Mouse (Mus musculus): Measurements from ENCODE around the gene Mt2.
"Not testable (repeated sequence)": the region's sequence is repeated elsewhere in the genome, so short reads cannot be mapped to it uniquely, and the experiment has no call there.

The Mt2 gene

DNA sequence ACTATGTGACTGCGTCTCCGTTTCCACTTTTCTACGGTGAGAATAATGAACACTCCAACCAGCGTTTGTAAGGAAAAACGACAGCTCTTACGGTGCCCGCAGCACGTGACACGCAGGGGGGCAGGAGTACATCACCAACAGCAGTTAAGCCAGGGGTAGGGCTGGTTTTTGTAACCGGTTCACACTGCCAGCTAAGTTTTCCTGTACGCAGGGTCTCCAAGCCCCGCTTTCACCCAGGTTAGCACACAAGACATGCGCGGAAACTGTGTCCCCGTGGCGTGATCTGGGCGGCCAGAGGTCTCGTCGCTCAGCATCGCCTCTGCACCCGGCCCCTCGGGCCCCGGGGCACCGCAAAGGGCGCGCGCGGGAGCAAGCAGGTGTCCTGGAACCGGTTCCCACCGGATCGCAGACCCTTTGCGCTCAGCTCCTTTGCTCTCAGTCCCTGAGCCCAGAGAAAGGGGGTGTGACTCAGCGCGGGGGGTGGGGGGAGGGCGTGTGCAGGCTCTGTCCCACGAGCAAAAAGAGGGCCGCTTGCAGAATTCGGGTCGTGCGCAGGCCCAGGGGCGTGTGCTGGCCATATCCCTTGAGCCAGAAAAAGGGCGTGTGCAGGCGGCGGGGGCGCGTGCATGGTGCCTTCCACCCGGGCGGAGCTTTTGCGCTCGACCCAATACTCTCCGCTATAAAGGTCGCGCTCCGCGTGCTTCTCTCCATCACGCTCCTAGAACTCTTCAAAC is at the start of gene Mt2:
Gene Mt2, plus strand, starts transcription at position 590 of the 734 bp plus-strand sequence.
- peak; percentile 56 to 67 for DNase-seq

DNA sequence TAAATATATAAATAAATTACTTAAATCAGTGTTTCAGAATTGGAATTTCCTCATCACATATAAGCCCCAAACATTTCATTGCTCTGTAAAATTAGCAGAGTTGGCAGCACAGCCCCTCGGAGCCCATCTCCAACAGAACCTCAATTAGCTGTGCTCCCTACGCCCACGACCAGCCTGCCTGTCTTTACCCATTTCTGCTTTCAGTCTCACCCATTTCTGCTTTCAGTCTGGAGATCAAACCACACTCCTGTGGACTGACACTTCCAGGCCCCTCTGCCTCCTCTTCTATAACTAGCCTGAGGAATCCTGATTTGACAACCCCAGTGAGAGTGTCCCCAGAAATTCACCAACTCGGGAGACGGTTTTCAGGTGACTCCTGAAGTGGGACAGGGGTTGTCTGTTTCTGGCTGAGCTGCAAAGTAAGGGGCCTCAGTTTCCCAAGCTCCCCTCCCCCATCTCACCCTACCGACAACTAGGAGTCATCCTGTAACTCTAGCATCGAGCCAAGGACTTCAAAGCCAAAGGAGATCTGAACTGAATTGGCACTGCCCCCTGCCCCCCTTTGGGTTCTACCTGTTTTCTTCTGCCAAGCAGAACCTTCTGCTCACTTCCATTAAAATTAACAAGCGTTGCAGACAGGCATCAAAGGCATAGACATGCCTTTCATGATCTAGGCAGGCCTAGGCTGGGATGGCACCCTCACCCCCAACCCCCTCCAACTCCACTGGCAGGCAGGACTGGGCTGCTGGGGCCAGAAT is 49.6 kb upstream of the Mt2 start:
- DNase-seq, result no peak

- no peak for DNase-seq
Observed at GRCm38 (mm10) chr8:94127711-94128110, 44.8 kb upstream of the Mt2 start.

DNA sequence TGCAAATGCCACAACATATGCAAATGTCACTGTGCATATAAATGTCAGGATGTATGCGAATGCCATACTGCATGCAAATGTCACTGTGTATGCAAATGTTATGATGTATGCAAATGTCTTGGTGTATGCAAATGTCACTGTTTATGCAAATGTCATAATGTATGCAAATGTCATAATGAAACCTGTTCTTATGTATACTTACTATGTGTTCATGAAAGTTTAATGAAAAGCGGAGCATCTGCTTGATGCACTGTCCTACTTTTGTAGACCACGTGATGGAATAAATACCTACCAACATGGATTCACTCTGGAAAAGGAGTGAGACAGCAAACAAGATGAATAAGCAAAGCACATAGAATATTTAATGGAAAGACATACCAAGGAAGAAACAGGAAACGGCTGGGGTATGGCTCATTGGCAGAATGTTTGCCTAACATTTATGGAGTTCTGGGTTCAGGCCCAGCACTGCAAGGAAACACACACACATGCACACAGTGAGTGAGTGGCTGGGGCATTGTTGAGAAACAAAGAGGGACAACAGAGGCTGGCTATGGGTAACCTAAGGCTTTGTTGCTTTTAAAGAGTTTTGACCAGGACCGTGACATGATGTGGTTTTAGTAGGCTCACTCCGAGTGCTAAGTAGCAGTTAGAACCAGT is 43.2 kb upstream of the Mt2 start:
- DNase-seq, result no peak

- DNase-seq, result no peak
Observed at GRCm38 (mm10) chr8:94130126-94130525, 42.3 kb upstream of the Mt2 start.

DNA sequence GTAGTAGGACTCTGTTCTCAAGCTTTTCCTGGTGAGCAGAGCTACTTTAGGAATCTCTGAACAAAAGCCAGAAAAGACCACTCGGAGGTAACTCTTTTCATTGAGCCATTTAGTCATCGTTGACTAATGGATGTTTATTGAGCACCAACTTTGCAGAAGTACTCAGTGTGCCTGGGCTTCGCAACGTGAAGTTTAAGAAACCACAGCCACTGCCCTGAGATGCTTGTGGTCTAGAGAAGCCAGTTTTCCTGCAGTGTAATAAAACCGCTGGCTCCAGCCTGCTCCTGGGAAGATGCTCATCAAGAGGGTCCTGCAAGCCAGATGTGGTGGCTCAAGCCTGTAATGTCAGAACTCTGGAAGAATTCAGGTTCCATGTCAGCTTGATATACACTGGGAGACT is 40.4 kb upstream of the Mt2 start:
- no peak for DNase-seq

DNA sequence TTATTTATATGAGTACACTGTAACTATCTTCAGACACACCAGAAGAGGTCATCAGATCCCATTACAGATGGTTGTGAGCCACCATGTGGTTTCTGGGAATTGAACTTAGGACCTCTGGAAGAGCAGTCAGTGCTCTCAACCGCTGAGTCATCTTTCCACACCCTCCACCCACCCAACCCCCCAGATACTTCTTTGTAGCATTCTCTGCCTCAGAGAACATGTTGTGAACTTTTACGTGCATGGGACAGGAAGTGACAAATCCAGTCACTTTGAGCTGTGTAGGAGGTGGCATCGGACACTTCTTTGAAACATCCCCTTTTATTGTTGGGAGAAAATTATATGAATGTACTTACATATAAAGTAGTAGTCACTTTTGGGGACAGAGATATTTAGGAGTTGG is 37.9 kb upstream of the Mt2 start:
- DNase-seq, result not testable (repeated sequence)

DNA sequence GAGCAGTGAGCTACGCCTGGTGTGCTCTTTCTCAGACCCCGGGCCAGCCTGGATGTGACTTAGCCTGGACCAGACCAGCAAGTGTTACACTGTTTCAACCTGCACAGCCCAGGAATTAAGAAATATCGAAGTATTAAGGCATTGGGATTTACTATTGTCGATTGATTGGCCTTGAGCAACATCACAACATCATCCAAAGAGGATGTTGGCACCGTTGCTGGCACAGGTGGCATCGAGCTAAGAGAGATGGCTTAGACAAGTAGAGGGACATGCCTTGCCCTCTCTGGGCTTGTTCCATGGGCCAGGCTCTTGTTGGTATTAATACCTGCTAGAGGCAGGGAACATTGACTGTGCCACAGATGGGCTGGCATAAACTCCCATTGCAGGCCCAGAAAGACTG is 36.9 kb upstream of the Mt2 start:
- no peak for DNase-seq

DNA sequence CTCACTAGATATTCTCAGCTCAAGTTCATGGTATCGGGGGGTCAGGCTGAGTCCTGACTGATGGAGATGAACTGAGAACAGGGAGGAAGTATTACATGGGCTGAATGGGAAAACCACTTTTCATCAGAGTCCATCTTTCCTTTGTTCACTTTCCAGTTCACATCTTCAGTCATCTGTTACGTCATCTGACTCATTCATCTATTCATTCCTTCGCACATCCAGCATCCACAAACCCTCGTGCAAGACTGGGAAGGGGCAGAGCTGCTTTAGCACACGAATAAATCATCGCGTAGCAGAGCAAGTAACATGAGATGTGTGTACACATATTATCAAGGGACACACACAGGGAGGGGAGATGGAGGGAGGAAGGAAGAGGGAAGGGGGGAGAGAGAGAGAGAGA is 36.3 kb upstream of the Mt2 start:
- no peak for DNase-seq

DNA sequence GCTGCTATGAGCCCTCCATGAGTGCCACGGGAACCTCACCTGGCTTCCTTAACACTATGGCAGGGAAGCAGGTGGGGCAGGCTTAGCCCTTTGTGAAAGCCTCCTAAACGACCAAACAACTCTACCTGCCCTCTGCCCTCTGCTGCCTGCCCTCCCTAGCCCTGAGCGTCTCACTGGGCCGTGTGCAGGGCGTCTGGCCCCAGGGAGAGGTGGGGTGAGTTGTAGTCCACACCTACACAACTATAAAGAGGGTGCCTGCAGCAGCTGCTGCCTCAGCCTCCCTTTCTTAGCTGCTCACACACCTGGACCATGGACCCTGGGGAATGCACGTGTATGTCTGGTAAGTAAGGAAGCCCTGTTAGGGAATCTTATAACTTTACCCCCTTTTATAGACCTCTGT is 35.5 kb upstream of the Mt2 start, which contains the start of gene Mt4:
Gene Mt4, plus strand, starts transcription at position 265 of the 400 bp plus-strand sequence.
- DNase-seq, result no peak

DNA sequence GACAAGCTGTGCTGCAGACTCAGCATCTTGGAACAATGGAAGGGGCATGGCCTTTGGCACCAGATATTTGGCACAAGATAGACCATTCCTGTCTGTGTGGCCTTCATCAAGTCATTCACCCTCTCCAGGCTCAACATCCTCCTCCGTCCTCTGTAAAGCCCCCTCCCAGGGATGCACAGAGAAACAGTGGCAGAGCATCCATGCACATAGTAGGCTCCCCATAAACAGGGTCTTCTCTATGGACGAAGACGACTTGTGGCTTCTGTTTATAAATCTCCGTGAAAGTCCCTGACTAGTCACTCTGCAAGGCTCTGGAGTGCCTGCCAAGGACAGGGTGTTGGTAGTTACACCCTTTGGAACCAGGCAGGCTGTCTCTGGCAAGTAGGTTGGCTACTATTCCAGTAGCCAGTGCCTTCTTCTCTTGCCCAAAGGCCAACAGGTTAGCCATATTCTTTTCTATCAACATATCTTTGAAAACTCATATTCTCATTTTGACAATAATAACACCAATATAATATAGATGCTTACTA is 32.1 kb upstream of the Mt2 start:
- DNase-seq, result no peak

GRCm38 (mm10) chr8:94148236-94148635 is 24.2 kb upstream of the Mt2 start:
- no peak for DNase-seq

DNA sequence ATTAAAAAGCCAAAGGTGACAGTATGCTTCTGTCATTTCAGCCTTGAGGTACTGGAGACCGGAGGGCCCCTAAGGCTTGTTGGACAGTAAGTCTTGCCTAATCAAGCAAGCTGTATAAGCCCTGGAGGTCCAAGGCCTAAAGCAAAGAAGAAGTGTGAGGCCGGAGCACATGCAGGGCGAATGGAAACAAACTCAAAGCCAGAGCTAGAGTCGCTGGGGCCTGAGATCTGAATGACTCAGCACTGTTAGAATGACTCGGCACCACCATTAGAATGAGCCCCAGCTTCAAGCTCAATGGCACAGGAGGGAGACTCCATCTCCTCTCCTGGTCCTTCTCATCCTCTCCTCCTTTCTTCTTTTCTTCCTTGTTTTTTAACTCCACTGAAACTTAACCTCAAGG is 21.5 kb upstream of the Mt2 start:
- DNase-seq, result no peak

- peak; percentile 92 to 94 for DNase-seq
Observed at GRCm38 (mm10) chr8:94152513-94153300, 19.8 kb upstream of the Mt2 start, which contains the start of gene Mt3. Mt3 (plus strand) TSS chr8:94152607.

GRCm38 (mm10) chr8:94153451-94153850 is 19.0 kb upstream of the Mt2 start:
- DNase-seq, result peak; percentile 56 to 65

- no peak for DNase-seq
Observed at GRCm38 (mm10) chr8:94154537-94154936, 17.9 kb upstream of the Mt2 start.

GRCm38 (mm10) chr8:94156092-94156491 is 16.4 kb upstream of the Mt2 start:
- no peak for DNase-seq

DNA sequence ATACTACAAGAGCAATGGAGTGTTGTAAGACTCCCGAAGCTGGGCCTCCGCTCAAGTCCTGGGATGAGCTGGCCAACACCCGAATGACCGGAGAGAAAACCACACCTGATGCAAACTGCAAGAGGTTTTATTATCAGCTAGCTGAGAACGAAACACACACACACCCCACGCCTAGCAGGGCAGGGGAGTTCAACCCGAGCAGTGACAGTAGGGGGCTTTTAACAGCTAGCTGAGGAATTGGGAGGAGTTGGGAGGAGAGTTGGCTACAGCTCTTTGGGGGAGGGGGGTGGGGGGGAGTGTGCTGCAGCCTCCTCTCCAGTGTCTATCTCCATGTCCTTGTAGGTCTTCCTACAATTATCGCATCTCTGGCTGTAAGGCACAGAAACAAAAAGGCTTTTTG is 6.7 kb upstream of the Mt2 start:
- DNase-seq, result not testable (repeated sequence)

DNA sequence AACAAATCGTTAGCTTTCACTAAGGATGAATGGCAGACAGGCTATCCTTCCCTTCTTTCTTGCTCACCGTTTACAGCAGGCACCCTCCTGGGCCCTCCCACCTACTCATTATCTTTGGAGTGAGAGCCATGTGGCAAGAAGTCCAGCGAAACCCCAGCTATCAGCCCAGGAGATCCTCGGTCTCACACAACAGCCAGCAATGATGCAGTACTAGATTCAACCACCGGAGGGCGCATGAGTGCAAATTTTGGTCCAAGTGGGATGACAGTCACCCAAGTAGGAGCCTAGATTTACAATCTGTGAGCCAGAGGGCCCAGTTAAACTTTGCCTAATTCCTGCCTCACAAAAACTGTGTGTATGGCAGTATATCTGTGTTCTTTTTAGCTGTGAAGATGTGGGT is 5.2 kb upstream of the Mt2 start:
- DNase-seq, result peak; percentile 95

- DNase-seq, result no peak
Observed at GRCm38 (mm10) chr8:94169547-94169946, 2.9 kb upstream of the Mt2 start.

- DNase-seq, result no peak
Observed at GRCm38 (mm10) chr8:94171321-94171755, 1.1 kb upstream of the Mt2 start.

All from cerebellum, postnatal 25 days (tissue).